Mouse (Mus musculus) CD4-positive helper T cell, adult 2 months (primary cell): ENCODE data around the gene Rab11fip5.
A peak's percentile ranks its signal among the peaks of the same experiment; 100 is the strongest.

Experiments used
- DNase-seq: peaks from one replicate; pipeline ENCODE4 v3.0.0-alpha.2; 2012; ENCODE audit warnings: low read depth, missing footprints, low spot score

Gene Rab11fip5

DNA sequence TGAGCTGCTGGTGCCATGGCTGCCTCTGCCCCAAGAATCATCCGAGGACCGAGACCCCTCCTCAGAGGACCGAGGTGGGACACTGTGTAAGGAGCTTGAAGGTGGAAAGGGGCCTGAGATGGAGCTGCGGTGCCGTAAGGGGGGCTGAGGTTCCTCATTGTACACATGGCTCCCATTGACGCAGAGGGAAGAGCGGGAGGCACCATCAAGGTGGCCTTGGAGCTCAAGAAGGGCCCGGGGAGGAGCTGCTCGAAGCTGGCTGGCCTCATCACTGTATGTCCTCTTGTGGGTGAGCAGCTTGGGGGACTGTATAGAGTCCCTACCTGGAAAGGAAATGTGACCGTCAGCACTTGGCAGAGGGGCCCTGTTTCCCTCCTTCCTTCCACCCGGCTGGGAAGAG lies 26.3 kb downstream of the Rab11fip5 start:
- DNase-seq = no peak

DNA sequence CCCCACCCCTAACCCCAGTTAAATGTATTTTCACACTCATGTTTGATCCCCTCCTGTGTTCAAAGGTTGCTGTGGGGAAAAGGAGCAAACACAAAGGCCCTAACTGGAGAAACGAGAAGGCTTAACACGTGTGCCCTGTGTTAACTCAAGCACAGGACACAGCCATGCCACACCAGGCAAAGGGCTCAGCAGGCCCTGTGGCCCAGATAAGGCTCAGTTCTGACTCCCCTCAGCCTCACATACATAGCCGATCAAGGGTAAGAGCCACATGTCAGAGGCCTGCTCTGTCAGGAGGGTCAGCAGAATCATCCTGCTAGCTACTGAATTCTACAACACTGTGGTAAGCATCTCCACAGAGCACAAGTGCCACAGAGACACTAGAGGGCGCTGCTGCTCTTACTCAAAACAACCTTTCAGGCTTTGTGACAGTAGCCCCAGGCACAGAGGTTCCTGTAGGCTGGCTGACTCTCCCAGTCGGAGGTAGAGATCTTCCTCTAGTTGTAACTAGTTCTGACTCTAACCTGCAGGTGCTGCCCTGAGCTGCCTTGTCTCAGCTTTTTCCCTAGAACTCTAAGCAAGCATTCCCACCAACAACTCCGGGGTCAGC lies 28.3 kb downstream of the Rab11fip5 start:
- peak; percentile 84 for DNase-seq

DNA sequence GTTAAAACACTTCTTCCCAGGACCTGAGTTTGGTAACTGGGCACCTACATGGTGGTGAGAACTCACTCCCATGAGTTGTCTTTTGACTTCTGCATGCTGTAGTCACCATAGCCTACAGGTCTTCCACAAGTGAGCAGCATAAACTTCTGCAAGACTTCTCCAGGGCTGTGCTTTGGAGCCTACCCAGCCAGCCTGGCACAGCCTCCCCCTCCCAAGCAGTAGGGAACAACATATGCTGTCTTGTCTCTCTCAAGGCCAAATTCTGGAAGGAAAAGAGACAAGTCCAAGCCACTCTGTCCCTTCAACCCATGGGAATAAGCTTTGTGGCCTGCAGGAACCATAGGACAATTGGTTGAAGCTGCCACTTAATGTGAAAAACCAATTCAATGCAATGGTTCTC lies 29.5 kb downstream of the Rab11fip5 start:
- no peak for DNase-seq

DNA sequence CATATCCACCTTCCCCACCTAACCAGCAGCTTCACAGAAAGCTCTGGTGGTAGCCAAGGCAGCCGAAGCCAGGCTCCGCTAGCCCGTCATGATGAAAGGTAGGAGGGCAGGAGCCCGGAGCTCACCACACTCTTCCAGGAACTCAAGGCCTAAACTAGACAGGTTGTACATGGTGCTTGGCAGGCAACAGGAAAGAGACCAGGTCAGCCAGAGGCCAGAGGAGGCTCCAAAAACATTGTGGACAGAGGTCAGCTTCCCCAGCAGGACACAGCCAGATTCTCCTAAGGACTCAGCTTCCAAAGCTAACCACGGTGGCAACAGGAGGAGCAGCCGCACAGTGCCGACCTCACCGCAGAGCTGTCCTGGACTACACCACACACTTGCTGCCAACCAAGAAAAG lies 31.4 kb downstream of the Rab11fip5 start:
- DNase-seq = no peak

DNA sequence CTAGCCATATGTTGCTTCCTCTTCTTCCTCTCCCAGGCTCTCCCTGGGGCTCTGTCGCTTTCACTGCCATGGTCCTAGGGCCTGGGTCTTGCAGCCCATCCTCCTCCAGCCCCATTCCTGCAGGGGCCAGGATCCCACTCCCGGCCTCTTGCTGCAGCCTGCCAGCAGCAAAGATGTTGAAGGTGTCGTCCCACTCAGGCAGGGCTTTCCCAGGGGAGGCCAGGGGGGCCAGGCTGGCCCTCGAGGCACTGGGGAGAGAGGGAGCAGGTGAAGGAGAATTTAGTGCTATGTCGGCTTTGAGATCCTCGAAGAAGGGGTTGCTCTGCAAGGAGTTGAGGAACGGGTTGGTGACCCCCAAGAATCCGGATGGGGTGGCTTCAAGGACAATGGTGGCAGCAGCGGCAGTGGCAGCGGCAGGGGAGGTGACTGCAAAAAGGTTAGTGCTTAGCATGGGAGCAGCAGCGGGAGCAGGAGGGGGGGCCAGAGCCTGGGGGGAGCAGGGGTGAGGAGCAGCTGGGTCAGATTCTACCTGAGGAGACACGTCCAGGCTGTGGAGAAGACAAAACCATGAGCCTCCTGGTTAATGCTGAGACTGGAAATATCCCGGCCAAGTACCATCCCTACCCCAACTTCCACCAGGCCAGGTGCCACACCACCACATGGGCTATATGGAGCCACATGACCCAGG lies 32.5 kb downstream of the Rab11fip5 start:
- no peak for DNase-seq

DNA sequence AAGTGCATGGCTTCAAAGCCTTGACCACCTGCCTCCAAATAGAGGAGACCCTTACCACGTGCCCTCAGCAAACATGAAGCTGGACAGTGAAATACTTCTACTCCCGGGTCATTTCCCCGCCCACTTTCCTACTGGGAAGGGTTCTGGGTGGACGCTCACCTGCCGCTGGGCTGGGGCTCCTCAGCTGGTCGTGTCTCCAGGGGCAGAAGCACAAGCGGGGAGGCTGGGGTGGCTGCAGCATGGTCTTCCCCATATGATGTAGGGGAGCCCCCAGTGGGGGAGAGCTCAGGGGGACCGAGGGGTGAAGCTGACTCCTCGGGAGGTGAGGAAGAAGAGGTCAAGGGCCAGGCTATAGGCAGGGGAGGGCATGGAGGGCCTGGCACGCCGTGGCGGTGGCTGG lies 34.2 kb downstream of the Rab11fip5 start:
- no peak for DNase-seq

DNA sequence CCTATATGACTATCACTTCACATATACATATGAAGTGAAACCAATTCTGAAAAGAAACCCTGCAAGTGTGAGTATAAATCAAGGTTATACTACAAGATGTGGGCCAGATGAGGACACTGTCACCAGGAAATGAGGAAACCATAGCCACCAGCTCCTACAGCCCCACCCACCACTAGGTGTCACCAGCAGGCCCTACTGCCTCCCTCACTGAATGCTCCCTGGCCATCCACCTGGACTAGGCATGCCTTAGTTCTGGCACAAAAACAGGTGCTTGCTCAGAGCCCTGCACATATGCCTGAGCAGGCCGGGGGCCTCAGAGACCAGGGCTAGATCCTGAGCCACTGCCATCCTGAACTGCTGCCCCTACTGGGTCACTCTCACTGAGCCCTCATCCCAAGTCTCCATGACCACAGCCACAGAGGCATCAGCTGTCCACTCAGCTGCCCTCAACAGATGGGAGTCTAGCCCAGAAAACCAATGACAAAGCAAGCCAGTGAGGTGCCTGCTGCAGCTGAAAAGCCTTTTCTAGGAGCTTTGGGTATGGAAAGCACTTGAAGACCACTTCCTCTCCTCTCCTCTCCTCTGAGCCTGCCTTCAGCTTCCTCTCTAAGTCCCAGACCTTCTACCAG lies 35.0 kb downstream of the Rab11fip5 start:
- peak; percentile 41 for DNase-seq

DNA sequence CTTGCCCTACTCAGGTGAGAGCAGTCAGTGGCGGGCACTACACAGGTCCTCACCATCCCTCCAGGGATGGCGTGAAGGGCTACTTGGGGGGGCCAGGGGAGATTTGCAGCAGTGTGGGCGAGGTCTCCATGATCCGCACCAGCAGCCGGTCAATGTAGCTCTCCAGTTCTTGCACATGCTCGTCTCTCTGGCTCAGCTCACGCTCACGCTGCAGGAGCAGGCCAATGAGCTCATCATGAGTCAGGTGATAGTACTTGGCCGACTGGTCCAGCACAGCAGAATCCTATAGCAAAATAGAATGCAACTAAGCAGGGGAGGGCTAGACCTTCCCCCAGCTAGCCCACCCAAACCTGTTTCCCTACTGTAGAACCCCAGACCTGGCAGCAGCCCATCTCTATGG lies 37.5 kb downstream of the Rab11fip5 start:
- no peak for DNase-seq

DNA sequence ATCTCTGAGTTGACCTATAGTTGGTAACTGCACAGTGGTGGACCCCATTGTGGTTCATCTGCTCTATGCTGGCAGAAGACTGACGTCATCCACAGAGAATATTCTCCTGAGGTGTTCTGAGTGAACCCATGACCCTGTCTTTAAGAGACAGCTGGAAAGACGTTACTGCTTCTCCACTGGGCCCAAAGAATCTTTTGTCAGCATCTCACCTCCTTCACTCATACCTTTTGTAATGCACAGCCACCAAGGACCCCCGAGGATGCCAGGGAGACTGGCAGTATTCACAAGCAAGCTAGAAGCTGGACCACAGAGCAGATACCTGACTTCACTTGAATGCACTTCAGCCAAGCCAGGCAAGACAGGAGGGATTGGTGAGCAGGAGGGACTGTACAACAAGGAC lies 39.1 kb downstream of the Rab11fip5 start:
- DNase-seq = no peak

DNA sequence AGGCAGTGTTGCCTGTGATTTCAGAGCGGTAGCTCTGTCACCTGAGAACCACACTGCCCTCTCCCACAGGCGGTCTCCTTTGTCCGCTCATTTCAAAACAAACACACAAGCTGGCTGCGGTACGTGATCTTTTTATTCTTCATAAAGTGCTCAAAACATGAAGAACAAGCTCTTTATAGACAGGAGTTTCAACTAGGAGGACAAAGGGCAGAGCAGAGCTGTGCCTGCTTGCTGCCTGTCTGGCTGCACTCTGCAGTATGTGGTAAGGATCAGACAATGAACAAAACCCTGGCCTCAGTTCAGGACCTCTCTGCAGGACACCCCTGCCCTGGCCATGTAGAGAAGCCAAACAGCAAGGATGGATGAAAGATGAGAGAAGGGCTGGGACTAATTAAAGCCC lies 39.6 kb downstream of the Rab11fip5 start:
- no peak for DNase-seq

DNA sequence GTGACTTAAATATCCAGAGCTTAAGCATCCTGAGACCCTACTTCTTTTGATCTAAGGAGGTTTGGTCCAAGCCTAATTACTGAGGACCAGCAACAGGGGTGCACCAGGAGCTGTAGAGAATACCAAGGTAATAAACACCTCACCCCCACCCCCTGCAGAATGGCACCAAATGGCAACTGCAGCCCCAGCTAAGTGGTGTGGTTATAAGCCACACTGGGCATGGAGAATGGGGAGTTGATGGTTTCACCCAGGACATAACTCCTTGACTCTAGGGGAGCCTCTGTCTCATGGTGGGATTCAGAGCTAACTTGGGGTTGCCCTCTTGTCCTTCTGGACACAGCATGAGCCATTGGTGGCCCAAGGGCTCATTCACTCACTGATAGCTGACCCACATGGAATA lies 40.2 kb downstream of the Rab11fip5 start:
- DNase-seq = no peak

DNA sequence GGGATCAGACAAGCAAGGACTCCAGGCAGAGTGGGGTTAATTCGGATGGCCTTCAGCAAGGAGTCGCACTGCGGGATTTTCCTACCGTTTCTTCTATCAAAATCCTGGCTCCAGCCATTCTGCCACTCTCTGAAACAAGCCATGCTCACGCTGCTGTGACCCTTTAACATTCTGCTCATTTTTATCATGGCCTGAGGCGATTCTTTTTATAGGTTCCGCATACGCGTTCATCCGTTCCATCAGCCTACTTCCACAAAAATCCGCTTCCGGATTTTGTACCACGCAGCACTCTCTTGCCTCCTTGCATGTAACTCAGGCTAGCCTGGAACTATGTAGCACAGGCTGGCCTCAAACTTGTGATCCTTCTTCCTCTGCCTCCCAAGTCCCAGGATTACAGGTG lies 40.7 kb downstream of the Rab11fip5 start:
- peak; percentile 43 for DNase-seq

DNA sequence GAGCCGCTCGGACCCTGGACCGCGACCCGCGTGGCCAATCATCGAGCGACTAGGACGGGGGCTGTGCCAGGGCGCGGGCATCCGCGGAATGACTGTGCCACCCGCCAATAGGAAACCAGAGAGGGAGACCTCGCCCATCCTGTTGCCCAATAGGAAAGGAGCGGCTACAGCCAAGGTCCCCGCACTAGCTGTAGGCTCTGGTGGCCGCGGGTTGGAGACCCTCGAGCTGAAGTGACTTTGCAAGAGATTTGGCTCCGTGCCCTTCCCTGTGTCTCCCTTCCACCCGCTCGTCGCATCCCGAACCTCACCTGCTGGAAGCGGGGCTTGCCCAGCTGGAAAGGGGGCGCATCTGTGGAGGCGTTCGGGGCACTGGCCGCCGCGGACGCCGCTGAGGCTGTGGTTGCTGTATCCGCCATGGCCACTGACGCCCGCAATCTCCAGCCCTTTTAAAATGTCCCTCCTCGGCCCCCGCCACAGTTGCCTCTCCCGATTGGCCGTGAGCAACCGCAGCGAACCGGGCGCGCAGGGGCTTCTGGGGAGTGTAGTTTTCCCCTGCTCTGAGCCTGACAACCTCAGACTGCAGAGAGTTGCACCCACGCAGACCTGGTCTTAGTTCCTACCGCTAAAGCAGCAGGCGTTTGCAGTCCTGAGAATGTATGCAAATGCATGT lies 41.3 kb downstream of the Rab11fip5 start, which contains the start of gene Sfxn5:
Gene Sfxn5, minus strand, starts transcription at position 423 of the 670 bp plus-strand sequence.
- peak; percentile 92 for DNase-seq

DNA sequence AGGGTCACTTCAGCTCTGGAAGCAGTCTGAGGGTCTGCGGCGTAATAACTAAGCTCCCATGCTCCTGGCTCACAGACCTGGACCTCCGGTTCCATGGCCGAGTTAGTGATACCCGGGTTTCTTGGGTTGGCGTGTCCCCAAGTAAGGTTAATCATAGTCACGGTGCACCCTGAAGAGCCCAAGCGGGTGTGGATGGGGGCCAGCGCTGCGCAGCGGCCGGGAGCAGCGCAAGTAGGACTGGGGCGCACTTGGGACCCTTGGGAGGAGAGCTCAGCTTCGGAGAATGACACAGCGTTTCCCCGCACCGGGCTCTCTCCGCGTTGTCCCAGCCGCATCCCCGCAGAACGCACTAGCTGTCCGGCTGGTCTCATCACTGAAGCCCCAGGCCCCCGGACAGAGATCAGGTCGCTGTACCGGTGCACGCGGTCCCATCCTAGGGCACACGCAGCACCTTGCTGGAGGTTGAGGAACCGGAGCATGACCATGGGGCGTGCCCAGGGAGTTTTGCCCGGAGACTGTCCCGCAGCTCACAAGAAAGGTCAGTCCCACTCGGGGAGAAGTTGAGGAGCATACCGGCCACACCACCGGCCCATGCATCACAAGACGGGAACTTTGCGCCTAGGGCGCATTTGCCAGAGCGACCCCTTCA lies 42.0 kb downstream of the Rab11fip5 start:
- DNase-seq = no peak

DNA sequence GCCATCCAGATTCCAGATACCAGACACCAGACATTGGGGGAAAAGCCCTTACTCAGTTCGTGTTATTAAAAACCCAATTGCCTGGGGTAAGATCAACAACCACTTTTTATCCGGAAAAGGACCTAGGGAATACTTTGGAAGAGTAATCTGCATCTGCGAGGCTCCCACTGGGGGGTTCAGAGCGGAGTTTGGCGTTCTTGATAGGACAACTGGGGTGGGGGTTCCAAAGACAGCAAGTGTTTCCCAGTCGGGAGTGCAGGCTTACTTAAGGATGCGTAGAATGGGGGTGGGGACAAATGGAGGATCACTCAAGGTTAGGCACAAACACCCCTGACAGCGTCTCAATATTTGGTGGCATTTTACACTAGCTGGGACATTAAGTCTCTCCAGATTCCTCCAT lies 42.7 kb downstream of the Rab11fip5 start:
- no peak for DNase-seq

DNA sequence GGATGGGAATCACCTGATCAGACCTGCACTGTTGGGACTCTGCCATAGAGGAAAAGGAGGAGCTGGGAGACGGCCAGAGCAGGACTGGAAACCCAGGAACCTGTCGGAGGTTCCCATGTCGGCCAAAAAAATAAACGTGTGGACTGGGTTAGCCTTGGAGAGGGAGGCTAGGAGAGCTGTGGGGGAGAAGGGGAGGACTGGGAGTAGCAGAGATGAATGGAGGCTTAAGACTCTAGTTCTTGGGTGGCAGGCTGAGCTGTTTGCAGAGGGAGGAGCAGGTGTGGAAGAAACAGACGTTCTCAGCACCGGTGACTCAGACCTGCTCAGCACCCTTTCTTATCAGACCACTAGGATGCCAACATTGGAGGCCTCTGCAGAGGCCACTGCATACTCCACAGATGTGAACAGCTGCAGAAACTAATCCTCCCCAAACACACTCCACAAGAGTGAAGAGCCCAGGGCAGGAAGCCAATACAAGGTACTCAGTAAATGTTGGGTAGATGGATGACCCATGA lies 43.2 kb downstream of the Rab11fip5 start:
- DNase-seq = no peak

DNA sequence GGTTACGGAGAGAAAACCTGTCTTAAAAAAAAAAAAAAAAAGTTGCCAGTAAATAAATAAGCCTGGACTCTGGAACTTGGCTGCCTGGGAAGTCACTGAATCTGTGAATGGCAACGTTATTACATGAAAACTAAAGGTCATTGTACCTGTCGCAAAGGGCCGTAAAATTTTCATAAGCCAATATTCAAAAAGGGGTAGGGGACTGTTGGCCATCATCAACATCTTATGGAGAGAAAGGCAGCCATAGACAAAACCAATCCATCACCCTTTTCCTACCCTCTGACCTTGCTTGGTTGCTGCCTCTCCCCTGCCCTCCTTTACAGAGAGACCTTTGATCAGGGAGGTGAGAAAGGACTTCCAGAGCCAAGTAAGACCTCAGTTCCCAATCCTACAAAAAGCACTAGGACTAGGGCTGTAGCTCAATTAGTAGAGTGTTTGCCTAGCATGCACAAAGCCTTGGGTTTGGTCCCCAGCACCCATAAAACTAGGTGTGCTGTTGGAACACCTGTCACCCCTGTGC lies 44.7 kb downstream of the Rab11fip5 start:
- no peak for DNase-seq

DNA sequence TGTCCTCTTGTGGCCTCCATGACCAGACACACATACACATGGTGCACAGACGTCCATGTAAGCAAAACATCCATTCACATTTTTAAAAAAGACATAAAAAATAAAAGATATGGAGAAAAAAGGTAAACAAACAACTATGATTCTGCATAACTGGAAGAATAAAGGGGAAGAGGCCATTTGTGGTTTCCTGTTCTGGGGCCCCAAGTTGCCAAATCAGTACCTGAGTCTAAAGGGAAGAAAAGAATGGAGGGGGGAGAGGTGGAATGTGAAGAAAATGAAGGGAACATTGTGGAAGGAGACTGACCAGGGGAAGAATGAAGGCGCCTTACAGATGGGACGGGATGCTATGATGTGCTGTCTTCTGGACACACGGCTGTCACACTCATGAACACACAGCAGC lies 47.9 kb downstream of the Rab11fip5 start:
- no peak for DNase-seq

DNA sequence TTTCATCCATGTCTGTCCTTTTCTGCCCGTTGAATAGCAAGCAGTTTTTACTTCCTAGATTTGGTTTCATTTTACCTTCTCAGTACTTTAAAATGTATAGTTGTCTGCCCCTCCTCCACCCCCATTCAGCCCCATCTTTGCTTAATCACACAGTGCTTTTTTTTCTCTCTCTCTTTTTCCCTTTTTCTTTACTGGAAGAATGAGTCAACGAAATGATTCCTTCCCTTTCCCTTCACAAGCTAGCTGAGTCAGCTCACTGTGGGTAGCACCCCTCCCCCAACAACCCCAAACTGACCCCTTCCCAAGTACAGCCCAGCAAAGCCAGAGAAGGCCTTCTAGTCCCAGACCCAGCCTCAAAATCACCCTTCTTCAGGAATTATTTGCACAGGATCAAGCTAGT lies 49.3 kb downstream of the Rab11fip5 start:
- no peak for DNase-seq

DNA sequence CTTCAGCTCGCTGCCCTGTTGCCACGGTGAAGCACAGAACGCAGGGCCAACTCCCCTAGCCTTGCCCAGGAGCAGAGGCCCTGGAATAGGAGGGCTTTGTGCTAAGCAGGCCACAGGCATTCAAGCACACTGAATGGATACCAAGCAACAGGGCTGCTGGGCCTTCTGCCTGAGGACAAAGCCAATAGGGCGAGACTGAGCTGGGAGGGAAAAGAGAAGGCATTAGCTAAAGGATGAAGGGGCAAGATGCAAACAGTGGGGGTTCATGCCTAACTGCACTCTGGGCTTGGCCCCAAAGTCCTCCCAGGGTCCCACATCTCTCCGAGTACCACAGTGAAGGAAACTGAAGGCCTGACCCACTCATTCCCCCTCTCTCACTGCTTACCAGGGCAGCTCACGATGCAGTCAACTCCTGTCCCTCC lies 54.0 kb downstream of the Rab11fip5 start:
- no peak for DNase-seq

DNA sequence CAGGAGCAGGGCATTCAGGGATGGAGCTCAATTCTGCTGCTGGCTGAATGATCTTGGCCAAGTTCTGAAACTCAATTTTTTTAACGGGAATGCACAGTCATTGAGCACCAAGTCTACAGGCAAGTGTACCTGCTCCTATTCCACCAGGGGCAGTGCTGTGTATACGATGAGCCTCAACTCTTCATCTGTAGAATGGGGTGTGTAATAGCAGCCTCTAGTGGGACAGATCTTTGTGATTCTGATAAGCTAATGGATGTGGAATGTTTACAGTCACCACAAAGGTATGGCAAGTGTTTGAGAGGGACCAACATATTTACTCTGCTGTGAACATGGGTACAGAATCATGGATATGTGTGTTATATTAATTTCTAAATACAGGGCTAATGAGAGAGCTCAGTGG lies 58.2 kb downstream of the Rab11fip5 start:
- DNase-seq = no peak
